Mouse (Mus musculus): ENCODE data around the gene Gm42791. TPM values are rescaled to one million over a fixed set of nuclear protein-coding genes. Genes with fewer than 3 reads are reported as not detected.

Gene Gm42791
- polyA plus RNA-seq, 2 experiments, result not detected

- Histone ChIP-seq H3K36me3 (replicated peaks; ENCODE audit: control insufficient read depth, insufficient read depth, low read depth) (no peaks in the 10 kb centered on the region), H3K27ac (no peak overlapping the region), H3K4me1 (replicated peaks; ENCODE audit: control insufficient read depth in 2 of 2, insufficient read depth in 2 of 2, low read length in 1 of 2) (no peaks in the 10 kb centered on the region; a peak in 2 of 4 replicates), H3K4me3 (ENCODE audit: insufficient read depth in 1 of 2, low read depth in 2 of 2, low read length in 2 of 2) (no peak overlapping the region), H3K27me3 (ENCODE audit: control insufficient read depth, insufficient read depth, low read length) (no peaks in the 10 kb centered on the region), H3K9me3 (ENCODE audit: control insufficient read depth, low read length) (no peaks in the 10 kb centered on the region), H3K9ac (replicated peaks) (no peak overlapping the region), H3K4me2 (ENCODE audit: low read depth) (no peak overlapping the region)
- ATAC-seq (ENCODE audit: insufficient read depth) (no peak), DNase-seq (ENCODE audit: low read depth in 3 of 3, low spot score in 3 of 3) (no peak)
- 79% methylated on average over 7 of the region's 7 CpGs for WGBS (ENCODE audit: insufficient replicate concordance)
- TF ChIP-seq EP300 (IDR thresholded peaks at IDR 0.05; ENCODE audit: low read depth), result no peak
- TF ChIP-seq CTCF (IDR thresholded peaks at IDR 0.05; ENCODE audit: low read depth), result no peak
These were observed 4.9 kb upstream of the Gm42791 start for GRCm38 (mm10) chr5:148999802-149000201.

GRCm38 (mm10) chr5:148998512-148998911 is 3.6 kb upstream of the Gm42791 start:
- no peaks in the 10 kb centered on the region for H3K9me3 ChIP-seq (ENCODE audit: control insufficient read depth, low read length)
- H3K27me3 ChIP-seq (ENCODE audit: control insufficient read depth, insufficient read depth, low read length), result no peaks in the 10 kb centered on the region
- no peak overlapping the region for H3K9ac ChIP-seq (replicated peaks)
- TF ChIP-seq EP300 (IDR thresholded peaks at IDR 0.05; ENCODE audit: low read depth) (no peak), CTCF (IDR thresholded peaks at IDR 0.05; ENCODE audit: low read depth) (no peak)
- H3K4me3 ChIP-seq (ENCODE audit: insufficient read depth in 1 of 2, low read depth in 2 of 2, low read length in 2 of 2), result no peak overlapping the region
- H3K36me3 ChIP-seq (replicated peaks; ENCODE audit: control insufficient read depth, insufficient read depth, low read depth), result no peaks in the 10 kb centered on the region
- H3K27ac ChIP-seq, result no peak overlapping the region
- ATAC-seq (ENCODE audit: insufficient read depth), result no peak
- no peak for DNase-seq (ENCODE audit: low read depth in 3 of 3, low spot score in 3 of 3)
- H3K4me1 ChIP-seq (replicated peaks; ENCODE audit: control insufficient read depth in 2 of 2, insufficient read depth in 2 of 2, low read length in 1 of 2), result peaks cover 0 to 7% of the 10 kb centered on the region in 2 experiments; a peak in 3 of 4 replicates
- H3K4me2 ChIP-seq (ENCODE audit: low read depth), result no peak overlapping the region
- WGBS (ENCODE audit: insufficient replicate concordance), result 65% methylated on average over 14 of the region's 14 CpGs

- no peak for ATAC-seq (ENCODE audit: insufficient read depth)
- Histone ChIP-seq H3K27me3 (ENCODE audit: control insufficient read depth, insufficient read depth, low read length) (no peaks in the 10 kb centered on the region), H3K27ac (no peak overlapping the region), H3K9ac (replicated peaks) (no peak overlapping the region), H3K4me1 (replicated peaks; ENCODE audit: control insufficient read depth in 2 of 2, insufficient read depth in 2 of 2, low read length in 1 of 2) (peaks cover 0 to 7% of the 10 kb centered on the region in 2 experiments; a peak in 3 of 4 replicates), H3K4me2 (ENCODE audit: low read depth) (no peak overlapping the region), H3K4me3 (ENCODE audit: insufficient read depth in 1 of 2, low read depth in 2 of 2, low read length in 2 of 2) (no peak overlapping the region), H3K36me3 (replicated peaks; ENCODE audit: control insufficient read depth, insufficient read depth, low read depth) (no peaks in the 10 kb centered on the region), H3K9me3 (ENCODE audit: control insufficient read depth, low read length) (no peaks in the 10 kb centered on the region)
- 62% methylated on average over 4 of the region's 4 CpGs for WGBS (ENCODE audit: insufficient replicate concordance)
- TF ChIP-seq CTCF (IDR thresholded peaks at IDR 0.05; ENCODE audit: low read depth), result no peak
- no peak for TF ChIP-seq EP300 (IDR thresholded peaks at IDR 0.05; ENCODE audit: low read depth)
- DNase-seq (ENCODE audit: low read depth in 3 of 3, low spot score in 3 of 3), result no peak
These were observed 1.7 kb upstream of the Gm42791 start for GRCm38 (mm10) chr5:148996709-148997037.

- WGBS (ENCODE audit: insufficient replicate concordance), result 61% methylated on average over 9 of the region's 9 CpGs
These were observed 1.2 kb upstream of the Gm42791 start for GRCm38 (mm10) chr5:148995962-148996708.

GRCm38 (mm10) chr5:148994311-148994705 is 639 bp downstream of the Gm42791 start:
- TF ChIP-seq CTCF (IDR thresholded peaks at IDR 0.05; ENCODE audit: low read depth) (no peak), EP300 (IDR thresholded peaks at IDR 0.05; ENCODE audit: low read depth) (no peak)
- Histone ChIP-seq H3K9ac (replicated peaks) (peak overlapping the region; percentile 65), H3K27ac (no peak overlapping the region), H3K27me3 (ENCODE audit: control insufficient read depth, insufficient read depth, low read length) (no peaks in the 10 kb centered on the region), H3K4me2 (ENCODE audit: low read depth) (peak overlapping the region; percentile 80), H3K9me3 (ENCODE audit: control insufficient read depth, low read length) (no peaks in the 10 kb centered on the region), H3K36me3 (replicated peaks; ENCODE audit: control insufficient read depth, insufficient read depth, low read depth) (no peaks in the 10 kb centered on the region), H3K4me3 (ENCODE audit: insufficient read depth in 1 of 2, low read depth in 2 of 2, low read length in 2 of 2) (peak overlapping the region; percentile 53 to 60), H3K4me1 (replicated peaks; ENCODE audit: control insufficient read depth in 2 of 2, insufficient read depth in 2 of 2, low read length in 1 of 2) (peaks cover 0 to 9% of the 10 kb centered on the region in 2 experiments; a peak in 3 of 4 replicates)
- DNase-seq (ENCODE audit: low read depth in 3 of 3, low spot score in 3 of 3) (no peak), ATAC-seq (ENCODE audit: insufficient read depth) (no peak)
- WGBS (ENCODE audit: insufficient replicate concordance), result 69% methylated on average over 7 of the region's 7 CpGs

More at GRCm38 (mm10) chr5:148995962-148996708, 1.2 kb upstream of the Gm42791 start:
- Histone ChIP-seq H3K27ac (no peak overlapping the region), H3K27me3 (ENCODE audit: control insufficient read depth, insufficient read depth, low read length) (no peaks in the 10 kb centered on the region), H3K4me2 (ENCODE audit: low read depth) (no peak overlapping the region), H3K9me3 (ENCODE audit: control insufficient read depth, low read length) (no peaks in the 10 kb centered on the region), H3K9ac (replicated peaks) (no peak overlapping the region), H3K4me1 (replicated peaks; ENCODE audit: control insufficient read depth in 2 of 2, insufficient read depth in 2 of 2, low read length in 1 of 2) (peaks cover 0 to 7% of the 10 kb centered on the region in 2 experiments; a peak in 3 of 4 replicates), H3K4me3 (ENCODE audit: insufficient read depth in 1 of 2, low read depth in 2 of 2, low read length in 2 of 2) (no peak overlapping the region), H3K36me3 (replicated peaks; ENCODE audit: control insufficient read depth, insufficient read depth, low read depth) (no peaks in the 10 kb centered on the region)
- ATAC-seq (ENCODE audit: insufficient read depth) (no peak), DNase-seq (ENCODE audit: low read depth in 3 of 3, low spot score in 3 of 3) (no peak)
- TF ChIP-seq EP300 (IDR thresholded peaks at IDR 0.05; ENCODE audit: low read depth), result no peak
